Mouse (Mus musculus) heart, embryonic 16.5 days (tissue): Measurements from ENCODE around the gene Camta1. TPM values are rescaled to one million over a fixed set of nuclear protein-coding genes. Genes with fewer than 3 reads are reported as not detected.

Experiments
- ATAC-seq: fragments of 200-750 bp; cut with Nextera tagmentation; replicated peaks from 2 replicates; pipeline ENCODE4 v1.8.0; 2017; ENCODE audit warnings: moderate number of reproducible peaks; ENCODE audit not compliant: insufficient read depth, low FRiP score; ENCODE audit errors: extremely low read depth
- H3K27ac ChIP-seq: fragments of 300-500 bp; sonication (generic); 2 replicates; pipeline ENCODE4 v1.5.1; 2014; ENCODE audit warnings: mild to moderate bottlenecking, low read length, control low read depth, moderate library complexity
- H3K27me3 ChIP-seq: fragments of 300-500 bp; sonication (generic); 2 replicates; pipeline ENCODE4 v1.6.1; 2014; ENCODE audit warnings: low read length, mixed read lengths; ENCODE audit not compliant: control insufficient read depth, insufficient read depth
- H3K36me3 ChIP-seq: fragments of 300-500 bp; sonication (generic); 2 replicates; pipeline ENCODE4 v1.6.1; 2014; ENCODE audit not compliant: control insufficient read depth, insufficient read depth
- H3K4me1 ChIP-seq: fragments of 300-500 bp; sonication (generic); 2 replicates; pipeline ENCODE4 v1.6.1; 2014; ENCODE audit warnings: low read length, mixed read lengths; ENCODE audit not compliant: control insufficient read depth, insufficient read depth
- H3K4me2 ChIP-seq: fragments of 300-500 bp; sonication (generic); 2 replicates; pipeline ENCODE4 v1.6.1; 2014; ENCODE audit warnings: low read depth, mild to moderate bottlenecking, control low read depth, low read length
- H3K4me3 ChIP-seq: fragments of 300-500 bp; sonication (generic); 2 replicates; pipeline ENCODE4 v1.5.1; 2014; ENCODE audit warnings: mild to moderate bottlenecking, control low read depth, low read length
- H3K9ac ChIP-seq: fragments of 300-500 bp; sonication (generic); 2 replicates; pipeline ENCODE4 v1.6.1; 2014; ENCODE audit warnings: low read length, control low read depth
- H3K9me3 ChIP-seq: fragments of 300-500 bp; sonication (generic); replicated peaks from 2 replicates; pipeline ENCODE4 v1.6.1; 2016; ENCODE audit warnings: low read length; ENCODE audit not compliant: control insufficient read depth
- WGBS: fragments of 180-500 bp; shearing (Covaris S2); extraction: QIAGEN DNeasy Blood & Tissue Kit; methylation state at CpG from one replicate; pipeline ENCODE4 v1.1.7; 2014; 5-methylcytosine and 5-hydroxymethylcytosine counted together
- polyA plus RNA-seq: library from polyadenylated mRNA; unstranded; fragments of >200 nt; fragmentation: Nextera tagmentation; extraction: Ambion mirVana; gene quantifications from 2 replicates; pipeline ENCODE4 v1.2.1, GENCODE M21; 2015

The Camta1 gene
- polyA plus RNA-seq, 1 experiment from 2014 or later = 141 TPM

DNA sequence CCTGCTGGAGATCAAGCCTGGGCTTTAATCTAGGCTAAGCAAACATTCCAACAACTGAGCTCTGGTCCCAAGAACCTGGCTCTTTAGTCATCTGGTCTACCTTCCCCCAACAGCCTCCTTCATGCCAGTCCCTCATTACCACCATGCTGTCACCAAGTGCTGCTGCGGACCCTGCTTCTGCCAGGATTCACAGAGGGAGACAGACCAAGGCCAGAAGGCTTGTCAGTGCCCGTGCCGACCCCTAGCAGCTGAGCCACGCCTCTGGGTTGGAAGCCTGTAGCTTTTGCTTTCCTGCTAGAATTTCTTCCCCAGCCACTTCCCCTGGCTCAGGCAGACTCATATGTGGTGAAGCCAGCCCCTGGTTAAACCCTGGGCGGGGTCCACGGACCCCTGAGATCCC lies 533.6 kb downstream of the Camta1 start:
- Histone ChIP-seq H3K4me1 (0 out of 2 replicates have a peak, but pooled peaks cover 3% of the 10 kb centered on the region), H3K36me3 (no peaks in the 10 kb centered on the region), H3K9ac (no peak overlapping the region), H3K9me3 (no peaks in the 10 kb centered on the region), H3K4me2 (no peak overlapping the region), H3K27me3 (no peaks in the 10 kb centered on the region), H3K27ac (no peak overlapping the region), H3K4me3 (no peak overlapping the region)
- no peak for ATAC-seq
- WGBS = 76% methylated on average over 6 of the region's 6 CpGs

DNA sequence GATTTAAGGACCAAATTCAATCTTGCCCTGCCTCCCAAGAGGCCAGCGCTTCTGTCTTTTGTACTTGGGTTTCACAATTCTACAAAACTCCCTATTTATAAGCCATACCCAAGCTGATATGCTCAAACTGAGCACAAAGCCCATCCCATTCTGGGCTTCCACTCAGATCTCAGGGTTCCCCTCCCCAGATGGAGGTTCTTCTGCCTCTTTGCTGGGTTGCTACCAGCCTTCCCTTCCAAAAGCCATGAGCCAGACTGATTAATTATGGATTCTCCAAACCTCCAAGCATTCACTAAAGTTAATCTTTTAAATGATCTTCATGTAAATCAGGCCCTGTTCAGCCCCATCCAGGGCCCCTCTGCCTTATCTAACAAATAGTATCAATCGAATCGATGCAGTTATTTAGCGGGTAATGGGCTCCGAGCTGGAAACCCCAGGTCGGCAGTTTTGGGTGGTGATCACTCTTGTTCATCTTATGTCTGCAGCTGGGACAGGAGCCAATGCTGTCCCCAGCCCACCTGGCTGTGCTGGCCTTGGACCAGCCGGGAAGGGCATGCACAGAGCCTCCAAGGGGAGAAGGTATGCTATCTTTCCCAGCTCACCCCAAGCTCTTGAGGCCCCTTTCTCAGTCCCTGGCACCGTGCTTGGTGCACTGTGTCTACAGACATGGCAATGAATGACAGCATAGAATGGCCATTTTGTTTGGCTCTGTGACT lies 534.5 kb downstream of the Camta1 start:
- H3K9me3 ChIP-seq = no peaks in the 10 kb centered on the region
- no peaks in the 10 kb centered on the region for H3K27me3 ChIP-seq
- no peak overlapping the region for H3K9ac ChIP-seq
- 0 out of 2 replicates have a peak, but pooled peaks cover 3% of the 10 kb centered on the region for H3K4me1 ChIP-seq
- no peaks in the 10 kb centered on the region for H3K36me3 ChIP-seq
- 84% methylated on average over 8 of the region's 8 CpGs for WGBS
- H3K4me2 ChIP-seq = no peak overlapping the region
- no peak for ATAC-seq
- no peak overlapping the region for H3K27ac ChIP-seq
- no peak overlapping the region for H3K4me3 ChIP-seq

DNA sequence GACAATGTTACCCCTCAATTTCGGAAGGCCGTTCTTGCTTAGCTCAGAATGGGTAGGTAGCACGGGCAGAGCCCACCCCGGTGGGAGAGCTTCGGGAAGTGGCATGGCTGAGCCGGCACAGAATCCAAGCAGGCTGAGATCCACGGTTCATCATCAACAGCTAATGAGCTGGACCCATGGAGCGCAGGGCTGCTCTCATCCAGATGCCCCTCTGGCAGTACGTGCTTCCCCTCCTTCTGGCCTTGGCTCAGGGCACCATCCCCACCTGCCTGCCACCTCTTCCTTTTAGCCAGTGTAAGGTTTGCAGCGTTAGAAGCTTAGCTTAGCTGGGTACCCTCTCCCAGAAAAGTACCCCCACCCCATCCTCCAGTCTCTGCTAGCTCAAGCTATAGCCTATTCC lies 545.2 kb downstream of the Camta1 start:
- ATAC-seq = no peak
- H3K9me3 ChIP-seq = no peaks in the 10 kb centered on the region
- WGBS = 82% methylated on average over 10 of the region's 10 CpGs

DNA sequence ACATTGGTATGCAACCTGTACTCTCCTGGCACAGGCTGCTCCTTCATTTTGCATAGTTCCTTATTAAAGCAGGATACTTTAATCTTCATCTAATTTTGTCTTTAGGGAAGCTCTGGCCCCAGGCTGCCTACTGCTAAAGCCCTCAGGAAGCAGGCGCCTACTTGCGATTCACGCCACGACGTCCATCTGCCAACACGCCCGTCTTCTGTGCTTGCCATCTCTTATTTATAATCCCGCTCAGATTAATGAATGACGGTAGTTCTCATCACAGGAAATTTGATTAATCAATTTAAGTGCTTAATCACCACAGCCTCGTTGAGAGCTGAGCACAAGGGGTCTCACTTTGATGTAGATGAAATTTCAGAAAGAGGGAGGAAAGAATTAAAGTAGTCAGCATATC lies 546.0 kb downstream of the Camta1 start:
- Histone ChIP-seq H3K4me3 (no peak overlapping the region), H3K36me3 (no peaks in the 10 kb centered on the region), H3K4me1 (no peaks in the 10 kb centered on the region), H3K27me3 (no peaks in the 10 kb centered on the region; the same call in 1 of the 2 replicates), H3K9me3 (no peaks in the 10 kb centered on the region), H3K9ac (no peak overlapping the region), H3K4me2 (no peak overlapping the region), H3K27ac (no peak overlapping the region)
- 72% methylated on average over 10 of the region's 10 CpGs for WGBS
- ATAC-seq = no peak

More for the DNA sequence above, 545.2 kb downstream of the Camta1 start:
- H3K27me3 ChIP-seq = no peaks in the 10 kb centered on the region; the same call in 1 of the 2 replicates
- H3K27ac ChIP-seq = no peak overlapping the region
- H3K9ac ChIP-seq = no peak overlapping the region
- no peaks in the 10 kb centered on the region for H3K36me3 ChIP-seq
- no peak overlapping the region for H3K4me3 ChIP-seq
- no peaks in the 10 kb centered on the region for H3K4me1 ChIP-seq
- H3K4me2 ChIP-seq = no peak overlapping the region

DNA sequence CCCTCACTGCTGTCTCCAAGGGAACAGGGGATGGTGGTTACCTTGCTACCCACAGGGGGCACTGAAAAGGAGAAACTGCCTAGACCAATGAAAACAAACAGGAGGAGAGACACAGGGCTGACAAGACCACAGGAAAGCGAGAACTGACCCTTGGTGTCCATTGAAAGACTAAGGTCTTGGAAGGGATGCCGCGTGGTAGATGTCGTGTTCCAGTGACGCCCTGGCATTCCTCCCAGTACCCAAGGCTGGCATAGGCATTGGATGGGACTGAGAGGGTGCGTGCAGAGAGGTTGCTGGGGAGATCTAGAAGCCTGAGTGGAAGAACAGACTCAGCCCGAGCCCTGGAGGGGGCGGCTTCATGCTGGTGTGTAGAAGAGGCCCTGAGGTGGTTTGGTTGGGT lies 550.9 kb downstream of the Camta1 start:
- Histone ChIP-seq H3K4me1 (no peaks in the 10 kb centered on the region), H3K9me3 (no peaks in the 10 kb centered on the region), H3K27ac (no peak overlapping the region), H3K27me3 (no peaks in the 10 kb centered on the region), H3K36me3 (no peaks in the 10 kb centered on the region), H3K4me3 (no peak overlapping the region), H3K4me2 (no peak overlapping the region), H3K9ac (no peak overlapping the region)
- no peak for ATAC-seq
- 79% methylated on average over 8 of the region's 8 CpGs for WGBS

DNA sequence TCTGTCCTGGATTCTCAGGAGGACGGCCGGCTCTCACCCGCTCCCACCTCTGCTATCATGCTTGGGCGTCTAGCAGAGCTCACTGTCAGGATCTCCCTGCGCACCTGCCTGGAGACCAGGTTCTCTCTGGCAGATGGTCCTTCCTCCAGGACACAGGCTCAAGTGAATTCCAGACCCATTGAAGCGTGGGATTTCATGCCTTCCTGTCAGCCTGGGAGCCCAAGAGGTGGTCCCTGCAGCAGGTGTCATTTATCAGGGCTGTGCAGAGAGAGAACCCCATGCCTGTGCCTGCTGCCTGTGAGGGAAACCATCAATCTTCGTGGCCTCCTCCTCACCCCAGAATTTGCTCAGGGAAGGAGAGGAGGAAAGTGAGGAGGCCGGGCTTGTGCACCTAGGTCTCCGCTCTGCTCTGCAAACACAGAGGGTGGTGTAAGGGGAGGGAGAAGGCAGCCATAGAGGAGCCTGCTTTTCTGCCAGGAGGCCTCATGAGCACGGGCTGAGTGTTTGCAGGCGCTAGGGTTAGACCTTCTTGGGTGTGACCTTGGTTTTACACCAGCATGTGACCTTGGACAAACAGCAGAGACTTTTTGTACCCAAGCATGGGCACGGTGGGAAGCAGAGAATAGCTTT lies 551.5 kb downstream of the Camta1 start:
- Histone ChIP-seq H3K36me3 (no peaks in the 10 kb centered on the region), H3K9ac (no peak overlapping the region), H3K9me3 (no peaks in the 10 kb centered on the region), H3K4me2 (no peak overlapping the region), H3K4me3 (no peak overlapping the region), H3K27ac (no peak overlapping the region), H3K27me3 (no peaks in the 10 kb centered on the region), H3K4me1 (no peaks in the 10 kb centered on the region)
- no peak for ATAC-seq
- 41% methylated on average over 12 of the region's 12 CpGs for WGBS

DNA sequence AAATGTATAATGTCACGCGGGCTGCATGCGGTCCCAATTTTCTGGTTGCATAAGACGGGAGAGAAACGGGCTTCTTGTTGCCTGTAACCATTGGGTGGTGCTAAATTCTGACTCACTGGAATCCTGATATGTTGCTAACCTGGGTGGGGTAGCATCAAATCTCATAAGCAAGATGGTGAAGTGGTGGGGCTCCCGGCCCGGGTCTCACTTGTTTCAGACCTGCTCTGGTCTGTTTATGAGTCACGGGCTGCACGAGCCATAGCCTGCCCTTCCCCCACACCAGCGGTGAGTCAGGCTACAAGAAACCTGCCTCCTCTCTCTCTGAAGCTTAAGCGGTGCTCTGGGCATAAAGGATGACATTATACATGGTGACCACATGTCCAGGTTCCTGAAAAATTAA lies 554.8 kb downstream of the Camta1 start:
- WGBS = 78% methylated on average over 11 of the region's 11 CpGs
- H3K36me3 ChIP-seq = no peaks in the 10 kb centered on the region
- no peaks in the 10 kb centered on the region for H3K9me3 ChIP-seq
- no peak overlapping the region for H3K27ac ChIP-seq
- H3K4me2 ChIP-seq = no peak overlapping the region
- H3K9ac ChIP-seq = no peak overlapping the region
- no peaks in the 10 kb centered on the region for H3K27me3 ChIP-seq
- no peak overlapping the region for H3K4me3 ChIP-seq
- peaks cover 9% of the 10 kb centered on the region for H3K4me1 ChIP-seq
- ATAC-seq = no peak

DNA sequence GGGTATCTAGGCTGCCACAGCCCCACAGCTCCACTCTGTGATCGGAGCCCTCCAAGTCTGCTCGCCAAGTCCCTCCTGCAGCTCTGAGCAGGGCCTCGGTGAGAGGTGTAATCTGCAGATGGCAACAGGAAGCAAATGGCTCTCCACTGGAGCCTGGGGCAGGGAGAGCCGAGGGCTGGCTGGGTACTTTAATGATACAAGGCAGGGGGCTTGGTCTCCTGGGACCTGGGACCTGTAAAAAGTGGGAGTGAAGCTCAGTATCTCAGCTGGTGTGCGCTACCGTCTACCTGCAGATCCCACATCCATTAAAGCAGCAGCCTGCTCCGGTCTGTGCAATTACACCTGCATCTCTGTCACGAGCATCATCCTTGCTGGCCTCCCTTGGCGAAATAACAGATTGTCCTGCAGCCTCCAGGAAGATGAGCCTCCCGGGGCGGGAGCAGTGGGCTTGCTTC lies 555.3 kb downstream of the Camta1 start:
- Histone ChIP-seq H3K27ac (no peak overlapping the region), H3K4me2 (no peak overlapping the region), H3K9ac (no peak overlapping the region), H3K36me3 (no peaks in the 10 kb centered on the region), H3K4me3 (no peak overlapping the region), H3K4me1 (peaks cover 11% of the 10 kb centered on the region), H3K9me3 (no peaks in the 10 kb centered on the region), H3K27me3 (no peaks in the 10 kb centered on the region)
- ATAC-seq = no peak
- WGBS = 46% methylated on average over 11 of the region's 11 CpGs

DNA sequence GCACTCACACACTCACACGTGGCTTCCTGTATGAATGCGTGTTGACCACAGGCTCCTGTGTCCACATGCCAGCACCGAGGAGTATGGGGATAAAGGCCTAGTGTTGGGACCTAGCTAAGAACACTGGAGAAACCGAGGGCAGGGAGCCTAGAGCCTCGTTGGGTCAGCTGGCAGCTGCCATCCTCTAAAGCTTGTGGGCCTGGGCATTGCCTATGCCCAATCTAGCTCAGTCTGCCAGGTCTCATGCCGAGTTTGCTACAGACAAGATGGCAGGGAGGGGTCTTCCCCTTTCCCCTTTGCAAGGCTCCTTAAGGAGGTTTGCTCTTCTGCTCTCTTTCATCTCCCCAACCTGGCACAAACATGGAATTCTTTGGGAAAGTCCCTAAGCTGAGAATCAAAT lies 555.9 kb downstream of the Camta1 start:
- Histone ChIP-seq H3K4me2 (no peak overlapping the region), H3K9ac (no peak overlapping the region), H3K27ac (no peak overlapping the region), H3K36me3 (no peaks in the 10 kb centered on the region), H3K4me3 (no peak overlapping the region), H3K27me3 (0 out of 2 replicates have a peak, but pooled peaks cover 2% of the 10 kb centered on the region), H3K4me1 (peaks cover 11% of the 10 kb centered on the region), H3K9me3 (no peaks in the 10 kb centered on the region)
- ATAC-seq = no peak
- WGBS = 74% methylated on average over 6 of the region's 6 CpGs
